Mouse (Mus musculus) forebrain, embryonic 10.5 days (tissue): ENCODE data around the gene Tecpr2. TPM values are rescaled to one million over a fixed set of nuclear protein-coding genes. Genes with fewer than 3 reads are reported as not detected.

Source experiments
- DNase-seq: peaks from one replicate; pipeline ENCODE4 v3.0.0-alpha.2; 2017; ENCODE audit warnings: low spot score; ENCODE audit errors: extremely low spot score
- H3K27ac ChIP-seq: fragments of 300-500 bp; sonication (generic); 2 replicates; pipeline ENCODE4 v1.5.1; 2016; ENCODE audit warnings: mild to moderate bottlenecking
- H3K27me3 ChIP-seq: fragments of 300-500 bp; sonication (generic); 2 replicates; pipeline ENCODE4 v1.6.1; 2016; ENCODE audit warnings: mild to moderate bottlenecking; ENCODE audit not compliant: poor library complexity, severe bottlenecking
- H3K36me3 ChIP-seq: fragments of 300-500 bp; sonication (generic); replicated peaks from 2 replicates; pipeline ENCODE4 v1.6.1; 2016; ENCODE audit warnings: mild to moderate bottlenecking, moderate library complexity
- H3K4me1 ChIP-seq: fragments of 300-500 bp; sonication (generic); 2 replicates; pipeline ENCODE4 v1.6.1; 2016
- H3K4me3 ChIP-seq: fragments of 300-500 bp; sonication (generic); 2 replicates; pipeline ENCODE4 v1.5.1; 2016; ENCODE audit warnings: mild to moderate bottlenecking, moderate library complexity
- H3K9me3 ChIP-seq: fragments of 300-500 bp; sonication (generic); 2 replicates; pipeline ENCODE4 v1.6.1; 2016; ENCODE audit warnings: mild to moderate bottlenecking, moderate library complexity
- WGBS: fragments of 180-500 bp; shearing (Covaris S2); methylation state at CpG from one replicate; pipeline ENCODE4 v1.1.7; 2016; 5-methylcytosine and 5-hydroxymethylcytosine counted together
- polyA plus RNA-seq: library from polyadenylated mRNA; unstranded; fragments of >200 nt; fragmentation: Nextera tagmentation; extraction: Ambion mirVana; gene quantifications from 2 replicates; pipeline ENCODE4 v1.2.1, GENCODE M21; 2016

Tecpr2 gene
- polyA plus RNA-seq, 1 experiment from 2014 or later: 7.2 TPM

- H3K4me1 ChIP-seq: peaks cover 5% of the 10 kb centered on the region; the same call in 1 of the 2 replicates
- no peaks in the 10 kb centered on the region for H3K27me3 ChIP-seq
- no peak overlapping the region for H3K4me3 ChIP-seq
- peaks cover 65% of the 10 kb centered on the region for H3K36me3 ChIP-seq
- no peaks in the 10 kb centered on the region for H3K9me3 ChIP-seq
- WGBS: 95% methylated on average over 5 of the region's 5 CpGs
- H3K27ac ChIP-seq: no peak overlapping the region
- no peak for DNase-seq
Measured at GRCm38 (mm10) chr12:110937496-110937895, 48.4 kb downstream of the Tecpr2 start.

GRCm38 (mm10) chr12:110939385-110939784 lies 50.3 kb downstream of the Tecpr2 start:
- Histone ChIP-seq H3K4me3 (no peak overlapping the region), H3K9me3 (no peaks in the 10 kb centered on the region), H3K27ac (no peak overlapping the region), H3K4me1 (peaks cover 5% of the 10 kb centered on the region; the same call in 1 of the 2 replicates), H3K27me3 (no peaks in the 10 kb centered on the region), H3K36me3 (peaks cover 55% of the 10 kb centered on the region)
- 98% methylated on average over 5 of the region's 5 CpGs for WGBS
- DNase-seq: no peak

- 94% methylated on average over 3 of the region's 3 CpGs for WGBS
- peaks cover 64% of the 10 kb centered on the region for H3K36me3 ChIP-seq
- no peak overlapping the region for H3K4me3 ChIP-seq
- no peaks in the 10 kb centered on the region for H3K9me3 ChIP-seq
- DNase-seq: no peak
- H3K4me1 ChIP-seq: peaks cover 5% of the 10 kb centered on the region; the same call in 1 of the 2 replicates
- H3K27me3 ChIP-seq: no peaks in the 10 kb centered on the region
- no peak overlapping the region for H3K27ac ChIP-seq
Measured at GRCm38 (mm10) chr12:110940869-110941268, 51.8 kb downstream of the Tecpr2 start.

- no peak for DNase-seq
- H3K36me3 ChIP-seq: peaks cover 65% of the 10 kb centered on the region
- no peak overlapping the region for H3K4me3 ChIP-seq
- H3K27ac ChIP-seq: no peak overlapping the region
- 84% methylated on average over 7 of the region's 7 CpGs for WGBS
- H3K4me1 ChIP-seq: no peaks in the 10 kb centered on the region
- H3K27me3 ChIP-seq: no peaks in the 10 kb centered on the region
- H3K9me3 ChIP-seq: no peaks in the 10 kb centered on the region
Measured at GRCm38 (mm10) chr12:110946216-110946615, 57.2 kb downstream of the Tecpr2 start.

- peaks cover 50% of the 10 kb centered on the region for H3K36me3 ChIP-seq
Measured at GRCm38 (mm10) chr12:110948082-110948909, 59.2 kb downstream of the Tecpr2 start.

GRCm38 (mm10) chr12:110948910-110949201 lies 59.8 kb downstream of the Tecpr2 start:
- Histone ChIP-seq H3K27ac (no peak overlapping the region), H3K4me3 (no peak overlapping the region), H3K4me1 (no peaks in the 10 kb centered on the region), H3K36me3 (peaks cover 50% of the 10 kb centered on the region), H3K9me3 (no peaks in the 10 kb centered on the region), H3K27me3 (no peaks in the 10 kb centered on the region)
- no peak for DNase-seq
- WGBS: 88% methylated on average over 3 of the region's 3 CpGs

More at GRCm38 (mm10) chr12:110948082-110948909, 59.2 kb downstream of the Tecpr2 start:
- H3K27me3 ChIP-seq: no peaks in the 10 kb centered on the region
- H3K4me3 ChIP-seq: no peak overlapping the region
- H3K4me1 ChIP-seq: no peaks in the 10 kb centered on the region
- H3K9me3 ChIP-seq: no peaks in the 10 kb centered on the region
- 92% methylated on average over 6 of the region's 6 CpGs for WGBS
- no peak for DNase-seq
- no peak overlapping the region for H3K27ac ChIP-seq

- Histone ChIP-seq H3K4me1 (no peaks in the 10 kb centered on the region), H3K27ac (no peak overlapping the region), H3K27me3 (no peaks in the 10 kb centered on the region), H3K36me3 (peaks cover 48% of the 10 kb centered on the region), H3K4me3 (no peak overlapping the region), H3K9me3 (no peaks in the 10 kb centered on the region)
- 91% methylated on average over 1 of the region's 1 CpGs for WGBS
- DNase-seq: no peak
Measured at GRCm38 (mm10) chr12:110949410-110949809, 60.3 kb downstream of the Tecpr2 start.

GRCm38 (mm10) chr12:110950151-110950550 lies 61.1 kb downstream of the Tecpr2 start:
- 86% methylated on average over 4 of the region's 4 CpGs for WGBS
- Histone ChIP-seq H3K4me3 (no peak overlapping the region), H3K27me3 (no peaks in the 10 kb centered on the region), H3K36me3 (peaks cover 50% of the 10 kb centered on the region), H3K27ac (no peak overlapping the region), H3K9me3 (no peaks in the 10 kb centered on the region), H3K4me1 (no peaks in the 10 kb centered on the region)
- DNase-seq: no peak

- WGBS: 80% methylated on average over 7 of the region's 7 CpGs
- H3K27ac ChIP-seq: no peak overlapping the region
- H3K4me3 ChIP-seq: no peak overlapping the region
- no peaks in the 10 kb centered on the region for H3K27me3 ChIP-seq
- H3K4me1 ChIP-seq: no peaks in the 10 kb centered on the region
- peaks cover 50% of the 10 kb centered on the region for H3K36me3 ChIP-seq
- no peak for DNase-seq
- no peaks in the 10 kb centered on the region for H3K9me3 ChIP-seq
Measured at GRCm38 (mm10) chr12:110951236-110951635, 62.2 kb downstream of the Tecpr2 start.

- no peak overlapping the region for H3K4me3 ChIP-seq
- no peaks in the 10 kb centered on the region for H3K27me3 ChIP-seq
- no peaks in the 10 kb centered on the region for H3K4me1 ChIP-seq
- H3K27ac ChIP-seq: no peak overlapping the region
- H3K9me3 ChIP-seq: no peaks in the 10 kb centered on the region
- peaks cover 44% of the 10 kb centered on the region for H3K36me3 ChIP-seq
- no peak for DNase-seq
- WGBS: 90% methylated on average over 6 of the region's 6 CpGs
Measured at GRCm38 (mm10) chr12:110952628-110953385, 63.7 kb downstream of the Tecpr2 start.

- peaks cover 37% of the 10 kb centered on the region for H3K36me3 ChIP-seq
- H3K27ac ChIP-seq: no peak overlapping the region
- H3K4me3 ChIP-seq: no peak overlapping the region
- H3K9me3 ChIP-seq: no peaks in the 10 kb centered on the region
- no peaks in the 10 kb centered on the region for H3K4me1 ChIP-seq
- 92% methylated on average over 3 of the region's 3 CpGs for WGBS
- DNase-seq: no peak
- H3K27me3 ChIP-seq: no peaks in the 10 kb centered on the region
Measured at GRCm38 (mm10) chr12:110953443-110953842, 64.4 kb downstream of the Tecpr2 start.

GRCm38 (mm10) chr12:110953900-110954299 lies 64.8 kb downstream of the Tecpr2 start:
- Histone ChIP-seq H3K4me1 (no peaks in the 10 kb centered on the region), H3K36me3 (peaks cover 34% of the 10 kb centered on the region), H3K27ac (no peak overlapping the region), H3K27me3 (no peaks in the 10 kb centered on the region), H3K4me3 (no peak overlapping the region), H3K9me3 (no peaks in the 10 kb centered on the region)
- no peak for DNase-seq
- 87% methylated on average over 2 of the region's 2 CpGs for WGBS

GRCm38 (mm10) chr12:110954351-110954991 lies 65.4 kb downstream of the Tecpr2 start:
- 92% methylated on average over 4 of the region's 4 CpGs for WGBS
- DNase-seq: no peak

More at GRCm38 (mm10) chr12:110954351-110954991, 65.4 kb downstream of the Tecpr2 start:
- H3K4me1 ChIP-seq: no peaks in the 10 kb centered on the region
- H3K4me3 ChIP-seq: no peak overlapping the region
- peaks cover 34% of the 10 kb centered on the region for H3K36me3 ChIP-seq
- no peaks in the 10 kb centered on the region for H3K27me3 ChIP-seq
- no peak overlapping the region for H3K27ac ChIP-seq
- no peaks in the 10 kb centered on the region for H3K9me3 ChIP-seq
